Mouse (Mus musculus) small intestine, adult 2 months (tissue): ENCODE results near the gene Ptpn13.

Source experiments
- CTCF ChIP-seq: fragments of 200-500 bp; IDR thresholded peaks from 2 replicates; pipeline ENCODE4 v1.5.1; 2012; ENCODE audit warnings: low read depth, mild to moderate bottlenecking, control low read depth, inconsistent platforms, low read length, moderate library complexity, mixed read lengths; ENCODE audit not compliant: insufficient replicate concordance, insufficient read length; ENCODE audit errors: extremely low read depth
- POLR2A ChIP-seq: fragments of 200-500 bp; IDR thresholded peaks from 2 replicates; pipeline ENCODE4 v1.6.1; 2012; ENCODE audit warnings: low read depth, mild to moderate bottlenecking, control low read depth, inconsistent platforms, low read length, moderate library complexity

DNA sequence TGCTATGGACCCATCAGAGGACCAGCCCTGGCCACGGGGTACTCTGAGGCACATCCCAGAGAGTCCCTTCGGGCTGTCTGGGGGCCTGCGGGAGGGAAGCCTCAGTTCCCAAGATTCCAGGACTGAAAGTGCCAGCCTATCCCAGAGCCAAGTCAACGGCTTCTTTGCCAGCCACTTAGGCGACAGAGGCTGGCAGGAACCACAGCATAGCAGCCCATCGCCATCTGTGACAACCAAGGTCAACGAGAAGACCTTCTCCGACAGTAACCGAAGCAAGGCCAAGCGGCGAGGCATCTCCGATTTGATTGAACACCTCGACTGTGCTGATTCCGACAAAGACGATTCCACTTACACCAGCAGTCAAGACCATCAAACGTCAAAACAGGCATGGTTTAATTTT is 129.8 kb downstream of the Ptpn13 start:
- TF ChIP-seq POLR2A (no peak), CTCF (no peak)
